18 mouse cellular contexts compared by ENCODE assay signal in the genomic region with DNA sequence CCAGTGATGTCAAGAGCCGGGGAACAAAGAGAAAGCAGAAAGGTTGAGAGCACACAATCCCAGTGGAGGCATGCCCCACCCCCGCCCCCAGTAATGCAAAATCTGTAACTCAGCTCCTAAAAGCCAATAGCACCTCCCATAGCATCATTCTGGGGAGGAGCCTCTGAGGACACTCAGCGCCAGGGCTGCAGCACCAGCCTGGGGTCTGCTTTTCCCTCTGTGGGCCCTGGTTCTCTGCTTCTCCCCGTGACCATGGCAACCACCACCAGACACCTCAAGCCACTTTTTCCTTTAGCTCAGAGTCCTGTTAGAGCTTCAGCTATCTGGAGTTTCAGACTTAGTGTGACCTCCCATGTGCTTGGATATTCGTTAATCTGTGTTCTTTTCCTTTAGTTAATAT. TPM values are rescaled to one million over a fixed set of nuclear protein-coding genes. Genes with fewer than 3 reads are reported as not detected.
"Had no signal": no experiment of that assay in that cellular context is flagged by ENCODE, and none has a peak within 500 bp of the region (broad histone marks: within the 10 kb centered on the region; RNA-seq: fewer than 3 reads in every experiment).

No protein-coding gene starts in this region.

- H3K27ac ChIP-seq: kidney, embryonic 15.5 days; left cerebral cortex, adult 2 months; liver, embryonic 13.5 days had no signal

- H3K4me2 ChIP-seq: kidney, embryonic 15.5 days; liver, embryonic 13.5 days had no signal

- H3K9ac ChIP-seq: kidney, embryonic 15.5 days; liver, embryonic 13.5 days had no signal

- H3K4me3 ChIP-seq: kidney, embryonic 15.5 days; left cerebral cortex, adult 2 months; liver, embryonic 13.5 days had no signal

- ATAC-seq: intestine, postnatal 0 days had no signal

- H3K9me3 ChIP-seq: kidney, embryonic 15.5 days; liver, embryonic 13.5 days had no signal

- H3K36me3 ChIP-seq: kidney, embryonic 15.5 days; liver, embryonic 13.5 days had no signal

- H3K27me3 ChIP-seq: kidney, embryonic 15.5 days; liver, embryonic 13.5 days had no signal

- H3K4me1 ChIP-seq: kidney, embryonic 15.5 days had no signal

- DNase-seq: kidney, adult 8-10 months; kidney, postnatal 10 days; kidney, postnatal 36 days; layer of hippocampus, postnatal 36 days; liver, embryonic 13.5 days; lung, adult 2 months; lung, postnatal 14 days; lung, postnatal 4 days; thymus, adult 18-20 months; thymus, postnatal 36 days had no signal

RNA-seq across cellular contexts. Expression of gene Dazl, which starts 15.4 kb away (rescaled TPM):
- polyA plus RNA-seq: limb, embryonic 11.5 days; liver, adult 2 months; lung, adult 2 months; neural tube, embryonic 11.5 days; small intestine, adult 2 months; spleen, adult 2 months had no signal
